ENCODE assay signal across 7 mouse cellular contexts in the genomic region with DNA sequence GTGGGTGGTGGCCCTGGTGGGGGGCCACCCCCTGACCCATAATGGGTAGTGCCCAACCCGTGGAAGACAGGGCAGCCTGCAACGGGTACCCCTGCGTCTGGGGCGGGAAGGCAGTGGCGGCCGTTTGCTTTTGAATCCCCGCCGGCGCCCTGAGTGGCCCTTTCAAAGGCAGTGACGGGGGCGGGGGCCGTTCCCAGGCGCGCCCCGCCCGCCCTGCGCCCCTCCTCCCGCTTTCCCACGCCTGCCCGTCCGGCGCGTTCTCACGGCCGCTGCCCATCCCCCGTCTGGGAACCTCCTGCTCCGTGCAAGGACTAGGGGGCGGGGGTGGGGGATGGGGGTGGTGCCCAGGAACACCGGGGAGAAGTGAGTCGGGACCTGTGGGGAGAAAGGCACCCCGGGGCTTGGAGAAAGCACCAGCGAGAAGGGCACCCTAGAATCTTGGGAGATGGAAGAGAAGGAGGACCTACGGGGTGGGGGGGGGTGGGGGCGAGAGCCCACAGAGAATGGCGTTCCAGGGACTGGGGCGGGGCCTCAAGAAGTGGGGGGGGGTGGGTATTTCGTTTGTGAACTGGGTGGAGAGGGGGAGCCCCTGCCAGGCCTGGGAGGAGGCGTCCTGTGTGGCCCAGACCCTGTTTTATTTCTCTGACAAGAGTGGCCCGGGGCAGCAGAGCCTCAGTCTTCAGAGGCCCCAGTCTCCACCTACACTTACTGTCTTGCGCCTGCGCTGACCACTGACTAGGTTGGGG. TPM values are rescaled to one million over a fixed set of nuclear protein-coding genes. Genes with fewer than 3 reads are reported as not detected.
DNase-seq lines count a peak whose midpoint lies in the region; ATAC-seq and TF ChIP-seq lines count a peak whose summit lies in the region.

No protein-coding gene starts in this region.

- H3K27ac ChIP-seq in forebrain, embryonic 11.5 days (ENCODE audit: low read depth, low read length): peak overlapping the region; percentile 91
- H3K27ac ChIP-seq in hindbrain, embryonic 14.5 days: peak overlapping the region; percentile 75
- peak overlapping the region; percentile 52 for H3K27ac ChIP-seq in liver, embryonic 12.5 days
- H3K27ac ChIP-seq in midbrain, postnatal 0 days (ENCODE audit: low read depth, low read length): peak overlapping the region; percentile 52

- peak overlapping the region; percentile 57 for H3K9ac ChIP-seq in forebrain, embryonic 11.5 days (ENCODE audit: low read length)
- H3K9ac ChIP-seq in hindbrain, embryonic 14.5 days: peak overlapping the region; percentile 69
- H3K9ac ChIP-seq in liver, embryonic 12.5 days: peak overlapping the region; percentile 69
- peak overlapping the region; percentile 77 for H3K9ac ChIP-seq in midbrain, postnatal 0 days (replicated peaks; ENCODE audit: low read length, poor library complexity, severe bottlenecking)

- no peak for TF ChIP-seq CTCF in E14TG2a.4 (conservative IDR thresholded peaks at IDR 0.05; ENCODE audit: low read length)
- TF ChIP-seq CTCF in midbrain, postnatal 0 days (IDR thresholded peaks at IDR 0.05): no peak

- peaks cover 54% of the 10 kb centered on the region for H3K4me1 ChIP-seq in E14TG2a.4 (replicated peaks; ENCODE audit: low read depth, low read length)
- peaks cover 30% of the 10 kb centered on the region for H3K4me1 ChIP-seq in forebrain, embryonic 11.5 days (replicated peaks; ENCODE audit: control insufficient read depth, insufficient read depth, low read length)
- H3K4me1 ChIP-seq in hindbrain, embryonic 14.5 days (replicated peaks; ENCODE audit: control insufficient read depth, insufficient read depth, low read length): peaks cover 34% of the 10 kb centered on the region
- H3K4me1 ChIP-seq in liver, embryonic 12.5 days: peaks cover 68% of the 10 kb centered on the region
- H3K4me1 ChIP-seq in midbrain, postnatal 0 days (ENCODE audit: insufficient read depth, low read length): peaks cover 11% of the 10 kb centered on the region; the same call in 1 of the 2 replicates

- peaks cover 2% of the 10 kb centered on the region; the same call in 1 of the 2 replicates for H3K9me3 ChIP-seq in E14TG2a.4 (ENCODE audit: low read length)
- no peaks in the 10 kb centered on the region for H3K9me3 ChIP-seq in forebrain, embryonic 11.5 days (ENCODE audit: control insufficient read depth, low read length)
- no peaks in the 10 kb centered on the region for H3K9me3 ChIP-seq in hindbrain, embryonic 14.5 days (ENCODE audit: control insufficient read depth, low read length)
- H3K9me3 ChIP-seq in liver, embryonic 12.5 days (replicated peaks): no peaks in the 10 kb centered on the region
- no peaks in the 10 kb centered on the region for H3K9me3 ChIP-seq in midbrain, postnatal 0 days (ENCODE audit: low read length)

- peaks cover 89% of the 10 kb centered on the region for H3K27me3 ChIP-seq in E14TG2a.4 (ENCODE audit: insufficient read depth, low read length)
- H3K27me3 ChIP-seq in forebrain, embryonic 11.5 days (ENCODE audit: control insufficient read depth, insufficient read depth, low read length): no peaks in the 10 kb centered on the region
- no peaks in the 10 kb centered on the region for H3K27me3 ChIP-seq in hindbrain, embryonic 14.5 days (ENCODE audit: control insufficient read depth, insufficient read depth, low read length)
- peaks cover 19% of the 10 kb centered on the region for H3K27me3 ChIP-seq in liver, embryonic 12.5 days (replicated peaks)
- no peaks in the 10 kb centered on the region for H3K27me3 ChIP-seq in midbrain, postnatal 0 days (ENCODE audit: insufficient read depth, low read length)

- ATAC-seq in forebrain, embryonic 11.5 days (replicated peaks; ENCODE audit: low FRiP score): peak; percentile 88
- peak; percentile 73 for ATAC-seq in hindbrain, embryonic 14.5 days (ENCODE audit: low FRiP score)
- ATAC-seq in liver, embryonic 12.5 days: peak; percentile 58
- peak; percentile 72 for ATAC-seq in midbrain, postnatal 0 days (ENCODE audit: low FRiP score)

- under 1% methylated on average over 40 of the region's 41 CpGs for WGBS in forebrain, embryonic 11.5 days
- under 1% methylated on average over 39 of the region's 41 CpGs for WGBS in hindbrain, embryonic 14.5 days
- 5% methylated on average over 40 of the region's 41 CpGs for WGBS in liver, embryonic 12.5 days (ENCODE audit: insufficient replicate concordance)
- 1% methylated on average over 33 of the region's 41 CpGs for WGBS in midbrain, postnatal 0 days

- no peaks in the 10 kb centered on the region for H3K36me3 ChIP-seq in E14TG2a.4 (ENCODE audit: insufficient read depth, low read length)
- H3K36me3 ChIP-seq in forebrain, embryonic 11.5 days (ENCODE audit: control insufficient read depth, insufficient read depth, low read length): no peaks in the 10 kb centered on the region
- no peaks in the 10 kb centered on the region for H3K36me3 ChIP-seq in hindbrain, embryonic 14.5 days (replicated peaks; ENCODE audit: control insufficient read depth, insufficient read depth)
- H3K36me3 ChIP-seq in liver, embryonic 12.5 days: no peaks in the 10 kb centered on the region
- no peaks in the 10 kb centered on the region for H3K36me3 ChIP-seq in midbrain, postnatal 0 days (ENCODE audit: insufficient read depth, low read length)

- H3K4me2 ChIP-seq in forebrain, embryonic 11.5 days (ENCODE audit: low read depth, low read length, severe bottlenecking): peak overlapping the region; percentile 61
- H3K4me2 ChIP-seq in hindbrain, embryonic 14.5 days (replicated peaks): peak overlapping the region; percentile 93
- H3K4me2 ChIP-seq in liver, embryonic 12.5 days: peak overlapping the region; percentile 85
- peak overlapping the region; percentile 97 for H3K4me2 ChIP-seq in midbrain, postnatal 0 days (ENCODE audit: low read depth, low read length, poor library complexity, severe bottlenecking)

- DNase-seq in Muller cell, postnatal 12 days (ENCODE audit: inconsistent ontology term): peak; percentile 91
- DNase-seq in forebrain, embryonic 11.5 days (ENCODE audit: low spot score): peak; percentile 95
- peak; percentile 60 for DNase-seq in hindbrain, embryonic 14.5 days (ENCODE audit: low spot score)
- peak; percentile 75 for DNase-seq in midbrain, postnatal 0 days (ENCODE audit: low spot score)
- peak; percentile 26 to 47 for DNase-seq in thymus, postnatal 10 days (ENCODE audit: low spot score in 2 of 2)

- H3K4me3 ChIP-seq in E14TG2a.4 (replicated peaks; ENCODE audit: low read length): peak overlapping the region; percentile 60
- peak overlapping the region; percentile 33 for H3K4me3 ChIP-seq in forebrain, embryonic 11.5 days (ENCODE audit: low read depth, low read length)
- H3K4me3 ChIP-seq in hindbrain, embryonic 14.5 days (replicated peaks; ENCODE audit: low read length): peak overlapping the region; percentile 45
- H3K4me3 ChIP-seq in liver, embryonic 12.5 days: peak overlapping the region; percentile 57
- peak overlapping the region; percentile 62 for H3K4me3 ChIP-seq in midbrain, postnatal 0 days (ENCODE audit: low read depth, low read length)

RNA-seq across cellular contexts. Expression of a gene that starts 12.5 kb away (rescaled TPM):
- polyA plus RNA-seq in forebrain, embryonic 11.5 days (2014; fragmentation: Nextera tagmentation; extraction: Ambion mirVana): 63.6 and 72.1 TPM in 2 replicates
- 15.6 and 19.9 TPM in 2 replicates for polyA plus RNA-seq in hindbrain, embryonic 14.5 days (2014; fragmentation: Nextera tagmentation; extraction: Ambion mirVana)
- polyA plus RNA-seq in liver, embryonic 12.5 days (2016; fragmentation: Nextera tagmentation; extraction: Ambion mirVana): 5.9 and 6.2 TPM in 2 replicates
- 49.2 and 49.9 TPM in 2 replicates for total RNA-seq in midbrain, postnatal 0 days (2014; rRNA removed)
- polyA plus RNA-seq in midbrain, postnatal 0 days (2015; fragmentation: Nextera tagmentation; extraction: Ambion mirVana): 16.1 and 16.5 TPM in 2 replicates

RNA-seq across cellular contexts. Expression of a gene that starts 28.6 kb away (rescaled TPM):
- 1.3 and 1.5 TPM in 2 replicates for polyA plus RNA-seq in forebrain, embryonic 11.5 days (2014; fragmentation: Nextera tagmentation; extraction: Ambion mirVana)
- 2.0 and 2.2 TPM in 2 replicates for polyA plus RNA-seq in hindbrain, embryonic 14.5 days (2014; fragmentation: Nextera tagmentation; extraction: Ambion mirVana)
- 7.2 and 7.4 TPM in 2 replicates for polyA plus RNA-seq in liver, embryonic 12.5 days (2016; fragmentation: Nextera tagmentation; extraction: Ambion mirVana)
- 1.7 and 3.5 TPM in 2 replicates for total RNA-seq in midbrain, postnatal 0 days (2014; rRNA removed)
- polyA plus RNA-seq in midbrain, postnatal 0 days (2015; fragmentation: Nextera tagmentation; extraction: Ambion mirVana): 0.98 and 1.3 TPM in 2 replicates

RNA-seq across cellular contexts. Expression of a gene that starts 43.2 kb away (rescaled TPM):
- 110 TPM in 2 replicates for polyA plus RNA-seq in forebrain, embryonic 11.5 days (2014; fragmentation: Nextera tagmentation; extraction: Ambion mirVana)
- polyA plus RNA-seq in hindbrain, embryonic 14.5 days (2014; fragmentation: Nextera tagmentation; extraction: Ambion mirVana): 88.0 and 91.6 TPM in 2 replicates
- polyA plus RNA-seq in liver, embryonic 12.5 days (2016; fragmentation: Nextera tagmentation; extraction: Ambion mirVana): 56.7 and 61.5 TPM in 2 replicates
- total RNA-seq in midbrain, postnatal 0 days (2014; rRNA removed): 87.0 and 101 TPM in 2 replicates
- polyA plus RNA-seq in midbrain, postnatal 0 days (2015; fragmentation: Nextera tagmentation; extraction: Ambion mirVana): 90.4 TPM in 2 replicates

RNA-seq across cellular contexts. Expression of a gene that starts 46.3 kb away (rescaled TPM):
- not detected in 2 replicates for polyA plus RNA-seq in forebrain, embryonic 11.5 days (2014; fragmentation: Nextera tagmentation; extraction: Ambion mirVana)
- polyA plus RNA-seq in hindbrain, embryonic 14.5 days (2014; fragmentation: Nextera tagmentation; extraction: Ambion mirVana): not detected in 2 replicates
- not detected in 2 replicates for polyA plus RNA-seq in liver, embryonic 12.5 days (2016; fragmentation: Nextera tagmentation; extraction: Ambion mirVana)
- 0.38 TPM in 1 of 2 replicates, not detected in the other for total RNA-seq in midbrain, postnatal 0 days (2014; rRNA removed)
- polyA plus RNA-seq in midbrain, postnatal 0 days (2015; fragmentation: Nextera tagmentation; extraction: Ambion mirVana): not detected in 2 replicates

RNA-seq across cellular contexts. Expression of a gene that starts 50.5 kb away (rescaled TPM):
- polyA plus RNA-seq in forebrain, embryonic 11.5 days (2014; fragmentation: Nextera tagmentation; extraction: Ambion mirVana): 0.88 and 1.3 TPM in 2 replicates
- polyA plus RNA-seq in hindbrain, embryonic 14.5 days (2014; fragmentation: Nextera tagmentation; extraction: Ambion mirVana): not detected in 2 replicates
- 1.2 TPM in 1 of 2 replicates, not detected in the other for polyA plus RNA-seq in liver, embryonic 12.5 days (2016; fragmentation: Nextera tagmentation; extraction: Ambion mirVana)
- total RNA-seq in midbrain, postnatal 0 days (2014; rRNA removed): not detected in 2 replicates
- 1.5 TPM in 1 of 2 replicates, not detected in the other for polyA plus RNA-seq in midbrain, postnatal 0 days (2015; fragmentation: Nextera tagmentation; extraction: Ambion mirVana)

Comparison
In these comparisons a context has a peak if more than half of its experiments do, and no peak if none do; other contexts are left out.
1. Peak in every context shown above with its lines: DNase-seq, ATAC-seq, H3K4me3 ChIP-seq and H3K27ac ChIP-seq.
2. DNase-seq: peak in every context shown above with its lines; median percentile 95 in forebrain, embryonic 11.5 days; 91 in Muller cell, postnatal 12 days; 75 in midbrain, postnatal 0 days; 60 in hindbrain, embryonic 14.5 days; 36 in thymus, postnatal 10 days.